Mouse (Mus musculus): ENCODE results near the gene Phf21a. TPM values are rescaled to one million over a fixed set of nuclear protein-coding genes. Genes with fewer than 3 reads are reported as not detected.
A peak's percentile ranks its signal among the peaks of the same experiment; 100 is the strongest.

Gene Phf21a
- polyA plus RNA-seq, 1 experiment from 2014 or later: 7.3 TPM

DNA sequence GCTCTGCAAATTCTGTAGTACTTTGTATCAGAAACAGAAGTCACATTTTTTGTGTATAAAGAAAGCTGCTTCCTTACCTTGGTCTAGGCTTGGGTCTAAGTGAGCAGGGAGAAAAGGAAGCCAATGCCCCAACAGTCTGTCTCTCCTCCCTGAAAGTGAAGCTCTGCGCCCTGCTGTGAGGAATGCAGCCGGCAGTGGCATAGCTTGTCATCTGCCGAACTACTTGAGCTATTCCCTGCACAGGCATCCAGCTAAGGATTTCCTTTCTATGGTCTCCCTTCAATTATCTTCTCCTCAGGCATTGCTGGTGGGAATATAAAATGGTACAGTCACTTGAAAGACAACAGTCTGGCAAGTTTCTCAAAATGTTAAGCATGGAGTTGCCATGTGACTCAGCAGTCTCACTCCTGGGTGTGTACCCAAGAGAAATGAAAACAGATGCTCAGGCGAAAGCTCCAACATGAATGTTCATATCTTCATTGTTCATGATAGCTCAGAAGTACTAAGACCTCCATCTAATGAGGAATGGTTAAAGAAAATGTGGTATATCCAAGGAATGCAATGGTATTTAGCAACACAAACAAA is 164.5 kb downstream of the Phf21a start:
- DNase-seq (ENCODE audit: low spot score) (no peak), ATAC-seq (ENCODE audit: low FRiP score, low TSS enrichment) (no peak)
- no peaks in the 10 kb centered on the region for H3K4me1 ChIP-seq (replicated peaks; ENCODE audit: control insufficient read depth, insufficient read depth)
- no peak overlapping the region for H3K27ac ChIP-seq (replicated peaks)
- no peak overlapping the region for H3K9ac ChIP-seq (ENCODE audit: low read length)
- no peak for TF ChIP-seq CTCF (IDR thresholded peaks at IDR 0.05; ENCODE audit: low read depth)
- no peak for TF ChIP-seq EP300 (optimal IDR thresholded peaks at IDR 0.05)
- H3K9me3 ChIP-seq (ENCODE audit: control insufficient read depth, low read length): no peaks in the 10 kb centered on the region
- H3K4me3 ChIP-seq (ENCODE audit: low read depth, low read length): no peak overlapping the region
- WGBS: 73% methylated on average over 4 of the region's 4 CpGs
- 0 out of 2 replicates have a peak, but pooled peaks cover 2% of the 10 kb centered on the region for H3K36me3 ChIP-seq (ENCODE audit: control insufficient read depth, insufficient read depth, low read length)
- H3K27me3 ChIP-seq (ENCODE audit: control insufficient read depth, insufficient read depth, low read length): no peaks in the 10 kb centered on the region
- H3K4me2 ChIP-seq (replicated peaks; ENCODE audit: low read depth): no peak overlapping the region

DNA sequence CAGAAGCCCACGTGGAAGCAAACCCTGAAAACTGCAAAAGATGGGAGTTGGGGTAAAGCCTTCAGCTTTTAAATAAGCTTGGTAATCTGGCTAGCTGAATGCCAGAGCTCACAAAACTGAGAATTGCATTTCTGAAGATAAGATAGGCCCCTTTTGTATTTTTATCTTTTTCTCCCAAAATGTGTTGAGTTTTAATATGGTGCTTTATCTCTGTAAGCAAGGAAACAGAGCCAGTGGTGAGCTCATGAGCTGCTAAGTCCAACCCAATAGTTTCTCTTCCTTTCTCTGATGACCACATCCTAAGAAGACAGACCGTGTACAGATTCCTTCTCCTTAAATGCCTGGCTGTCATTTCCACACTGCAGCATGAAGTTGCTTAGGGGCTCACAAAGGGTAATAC is 167.0 kb downstream of the Phf21a start:
- Histone ChIP-seq H3K9me3 (ENCODE audit: control insufficient read depth, low read length) (no peaks in the 10 kb centered on the region), H3K4me3 (ENCODE audit: low read depth, low read length) (no peak overlapping the region), H3K4me2 (replicated peaks; ENCODE audit: low read depth) (no peak overlapping the region), H3K27ac (replicated peaks) (no peak overlapping the region), H3K9ac (ENCODE audit: low read length) (no peak overlapping the region), H3K36me3 (ENCODE audit: control insufficient read depth, insufficient read depth, low read length) (0 out of 2 replicates have a peak, but pooled peaks cover 2% of the 10 kb centered on the region), H3K27me3 (ENCODE audit: control insufficient read depth, insufficient read depth, low read length) (no peaks in the 10 kb centered on the region), H3K4me1 (replicated peaks; ENCODE audit: control insufficient read depth, insufficient read depth) (no peaks in the 10 kb centered on the region)
- 43% methylated on average over 2 of the region's 2 CpGs for WGBS
- TF ChIP-seq EP300 (optimal IDR thresholded peaks at IDR 0.05) (no peak), CTCF (IDR thresholded peaks at IDR 0.05; ENCODE audit: low read depth) (no peak)
- ATAC-seq (ENCODE audit: low FRiP score, low TSS enrichment) (no peak), DNase-seq (ENCODE audit: low spot score) (no peak)

DNA sequence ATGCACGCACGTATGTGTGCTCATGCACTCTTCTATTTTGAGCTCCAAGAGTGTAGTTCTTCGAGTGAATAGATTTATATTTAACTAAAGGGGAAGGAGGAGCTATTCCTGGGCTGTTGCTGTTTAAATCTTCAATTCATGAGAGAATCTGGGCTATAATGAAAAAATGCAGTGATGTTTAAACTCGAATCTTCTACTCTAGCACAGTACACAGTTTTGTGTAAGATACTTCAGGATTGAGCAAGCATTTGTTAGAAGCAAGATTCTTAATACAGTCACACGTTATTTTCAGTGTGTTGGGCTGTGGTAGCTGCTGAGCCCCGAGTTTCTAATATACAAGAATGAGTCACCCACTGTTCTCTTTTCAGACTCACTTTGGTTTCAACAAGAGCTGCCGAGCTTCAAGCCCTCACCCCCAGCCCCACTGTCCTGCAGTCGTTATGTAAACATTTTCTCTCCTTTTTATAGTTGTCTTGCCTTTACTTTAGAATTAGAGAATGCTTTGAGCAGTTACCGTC is 173.2 kb downstream of the Phf21a start:
- H3K27ac ChIP-seq (replicated peaks): no peak overlapping the region
- no peaks in the 10 kb centered on the region for H3K27me3 ChIP-seq (ENCODE audit: control insufficient read depth, insufficient read depth, low read length)
- 36% methylated on average over 9 of the region's 9 CpGs for WGBS
- H3K9ac ChIP-seq (ENCODE audit: low read length): no peak overlapping the region
- no peaks in the 10 kb centered on the region for H3K36me3 ChIP-seq (ENCODE audit: control insufficient read depth, insufficient read depth, low read length)
- no peak for ATAC-seq (ENCODE audit: low FRiP score, low TSS enrichment)
- TF ChIP-seq EP300 (optimal IDR thresholded peaks at IDR 0.05) (no peak), CTCF (IDR thresholded peaks at IDR 0.05; ENCODE audit: low read depth) (no peak)
- H3K9me3 ChIP-seq (ENCODE audit: control insufficient read depth, low read length): no peaks in the 10 kb centered on the region
- no peak for DNase-seq (ENCODE audit: low spot score)
- no peaks in the 10 kb centered on the region for H3K4me1 ChIP-seq (replicated peaks; ENCODE audit: control insufficient read depth, insufficient read depth)
- H3K4me3 ChIP-seq (ENCODE audit: low read depth, low read length): no peak overlapping the region
- H3K4me2 ChIP-seq (replicated peaks; ENCODE audit: low read depth): no peak overlapping the region

DNA sequence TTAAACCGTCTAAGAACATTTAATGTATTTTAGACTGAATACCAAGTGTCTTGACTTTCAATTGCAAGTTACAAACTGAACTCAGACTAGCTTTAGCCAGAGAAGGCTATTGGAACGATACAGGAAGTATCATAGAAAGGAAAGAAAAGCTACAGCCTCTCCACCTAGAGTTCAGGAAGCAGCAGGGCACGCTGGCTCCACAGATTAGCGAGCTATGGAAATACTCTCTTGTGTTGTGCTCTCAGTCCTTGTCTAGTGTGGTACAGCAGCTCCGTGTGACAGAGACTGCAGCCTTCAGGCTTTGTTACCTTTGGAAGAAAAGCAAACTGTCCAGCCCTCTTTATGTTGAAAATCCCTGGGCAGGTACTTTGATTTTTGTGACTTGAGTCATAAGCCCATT is 176.3 kb downstream of the Phf21a start:
- Histone ChIP-seq H3K27ac (replicated peaks) (no peak overlapping the region), H3K36me3 (ENCODE audit: control insufficient read depth, insufficient read depth, low read length) (no peaks in the 10 kb centered on the region), H3K4me2 (replicated peaks; ENCODE audit: low read depth) (no peak overlapping the region), H3K9ac (ENCODE audit: low read length) (no peak overlapping the region), H3K9me3 (ENCODE audit: control insufficient read depth, low read length) (no peaks in the 10 kb centered on the region), H3K4me3 (ENCODE audit: low read depth, low read length) (no peak overlapping the region), H3K27me3 (ENCODE audit: control insufficient read depth, insufficient read depth, low read length) (no peaks in the 10 kb centered on the region), H3K4me1 (replicated peaks; ENCODE audit: control insufficient read depth, insufficient read depth) (no peaks in the 10 kb centered on the region)
- WGBS: 71% methylated on average over 5 of the region's 5 CpGs
- no peak for ATAC-seq (ENCODE audit: low FRiP score, low TSS enrichment)
- TF ChIP-seq CTCF (IDR thresholded peaks at IDR 0.05; ENCODE audit: low read depth) (no peak), EP300 (optimal IDR thresholded peaks at IDR 0.05) (no peak)
- DNase-seq (ENCODE audit: low spot score): no peak

DNA sequence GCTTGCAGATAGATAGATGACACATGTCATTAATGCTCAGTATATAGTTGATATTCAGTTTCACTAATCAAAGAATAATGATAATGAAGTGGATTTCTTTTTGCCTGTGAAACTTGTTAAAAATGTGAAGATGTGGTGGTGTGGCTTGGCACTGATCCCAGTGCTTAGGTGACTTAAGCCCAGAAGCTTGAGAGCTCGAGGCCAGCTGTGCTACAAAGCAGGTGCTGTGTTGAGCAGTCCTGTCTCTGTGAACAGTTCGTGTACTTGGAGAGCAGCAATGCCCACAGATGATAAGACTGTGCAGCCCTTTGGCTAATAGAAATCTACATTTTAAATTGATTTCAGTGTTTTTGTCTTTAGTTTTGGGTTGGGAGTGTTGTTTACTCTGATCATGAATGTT is 179.6 kb downstream of the Phf21a start:
- Histone ChIP-seq H3K27me3 (ENCODE audit: control insufficient read depth, insufficient read depth, low read length) (no peaks in the 10 kb centered on the region), H3K9ac (ENCODE audit: low read length) (no peak overlapping the region), H3K27ac (replicated peaks) (no peak overlapping the region), H3K4me1 (replicated peaks; ENCODE audit: control insufficient read depth, insufficient read depth) (no peaks in the 10 kb centered on the region), H3K4me3 (ENCODE audit: low read depth, low read length) (no peak overlapping the region), H3K4me2 (replicated peaks; ENCODE audit: low read depth) (no peak overlapping the region), H3K9me3 (ENCODE audit: control insufficient read depth, low read length) (no peaks in the 10 kb centered on the region), H3K36me3 (ENCODE audit: control insufficient read depth, insufficient read depth, low read length) (no peaks in the 10 kb centered on the region)
- ATAC-seq (ENCODE audit: low FRiP score, low TSS enrichment): no peak
- 28% methylated on average over 2 of the region's 2 CpGs for WGBS
- no peak for DNase-seq (ENCODE audit: low spot score)
- TF ChIP-seq CTCF (IDR thresholded peaks at IDR 0.05; ENCODE audit: low read depth) (no peak), EP300 (optimal IDR thresholded peaks at IDR 0.05) (no peak)

DNA sequence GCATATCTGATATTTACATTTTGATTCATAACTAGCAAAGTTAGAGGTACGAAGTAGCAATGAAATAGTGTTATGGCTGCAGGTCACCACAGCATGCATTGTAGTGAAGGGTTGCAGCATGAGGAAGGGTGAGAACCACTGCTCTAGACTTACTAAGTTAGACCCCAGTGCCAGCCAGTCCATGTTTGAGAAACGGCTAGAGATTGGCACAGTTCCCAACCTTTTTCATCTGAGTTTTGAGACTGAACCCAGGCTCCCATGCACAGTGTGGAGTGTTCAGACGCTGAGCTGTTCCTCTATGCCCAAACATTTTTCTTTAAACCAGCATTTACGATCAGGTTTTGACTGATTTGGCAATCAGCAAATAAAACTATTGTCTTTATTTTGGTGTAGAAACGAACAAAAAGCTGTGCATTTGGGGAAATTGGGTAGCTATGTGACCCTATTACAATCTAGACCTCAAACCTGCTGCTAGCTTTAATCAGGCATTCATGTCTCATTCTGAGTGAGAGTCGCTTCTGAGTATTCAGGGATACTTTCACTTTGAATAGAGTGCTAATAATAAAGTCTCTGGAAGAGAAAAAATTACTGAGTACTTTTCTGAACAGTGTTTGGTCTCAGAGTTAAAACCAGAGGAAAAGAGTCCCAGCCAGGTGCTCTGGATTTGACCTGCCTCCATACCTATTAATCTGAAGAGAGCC is 180.3 kb downstream of the Phf21a start:
- Histone ChIP-seq H3K9me3 (ENCODE audit: control insufficient read depth, low read length) (no peaks in the 10 kb centered on the region), H3K4me1 (replicated peaks; ENCODE audit: control insufficient read depth, insufficient read depth) (no peaks in the 10 kb centered on the region), H3K27me3 (ENCODE audit: control insufficient read depth, insufficient read depth, low read length) (no peaks in the 10 kb centered on the region), H3K9ac (ENCODE audit: low read length) (no peak overlapping the region), H3K36me3 (ENCODE audit: control insufficient read depth, insufficient read depth, low read length) (no peaks in the 10 kb centered on the region), H3K27ac (replicated peaks) (no peak overlapping the region), H3K4me3 (ENCODE audit: low read depth, low read length) (no peak overlapping the region), H3K4me2 (replicated peaks; ENCODE audit: low read depth) (peak overlapping the region; percentile 14; the same call in 1 of the 2 replicates)
- TF ChIP-seq CTCF (IDR thresholded peaks at IDR 0.05; ENCODE audit: low read depth): no peak
- no peak for TF ChIP-seq EP300 (optimal IDR thresholded peaks at IDR 0.05)
- DNase-seq (ENCODE audit: low spot score) (no peak), ATAC-seq (ENCODE audit: low FRiP score, low TSS enrichment) (no peak)
- WGBS: 55% methylated on average over 6 of the region's 6 CpGs

Measured in stomach, postnatal 0 days (tissue).